11 mouse cellular contexts compared by ENCODE assay signal in genomic region chr17:48212596-48212995, GRCm38 (mm10).
"Had no signal": no experiment of that assay in that cellular context is flagged by ENCODE, and none has a peak within 500 bp of the region (broad histone marks: within the 10 kb centered on the region; RNA-seq: fewer than 3 reads in every experiment).

No protein-coding gene starts in this region.

- DNase-seq: retina, postnatal 1 day; right cerebral cortex, adult 18-20 months; right cerebral cortex, postnatal 14 days; right cerebral cortex, postnatal 25 days; right cerebral cortex, postnatal 4 days; spleen, adult 18-20 months; thymus, adult 18-20 months; thymus, adult 2 months; thymus, postnatal 25 days; thymus, postnatal 36 days; thymus, postnatal 4 days had no signal
